23 mouse cellular contexts compared by ENCODE assay signal in the genomic region with DNA sequence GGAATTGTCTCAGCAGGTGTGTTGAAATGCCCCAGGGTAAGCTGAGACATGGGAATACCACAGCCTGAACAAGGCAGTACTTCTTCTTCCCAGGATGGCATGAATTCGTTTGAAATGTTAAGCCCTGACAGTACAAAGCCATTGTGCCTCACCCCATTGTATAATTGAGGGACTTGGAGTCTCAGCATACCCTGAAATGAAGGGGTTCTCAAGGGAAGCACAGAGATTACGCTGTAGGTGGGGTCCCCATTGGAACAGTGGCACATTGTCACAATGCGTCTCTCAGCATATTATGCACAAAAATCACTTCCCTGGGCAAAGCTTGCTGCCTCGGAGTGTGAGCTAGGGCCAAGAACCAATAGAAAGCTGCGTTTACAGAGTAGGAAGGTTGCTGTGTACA.
DNase-seq lines count a peak whose midpoint lies in the region; ATAC-seq and TF ChIP-seq lines count a peak whose summit lies in the region.
"Had no signal": no experiment of that assay in that cellular context is flagged by ENCODE, and none has a peak within 500 bp of the region (broad histone marks: within the 10 kb centered on the region; RNA-seq: fewer than 3 reads in every experiment).

No protein-coding gene starts in this region.

- H3K36me3 ChIP-seq in forebrain, embryonic 16.5 days (ENCODE audit: control insufficient read depth, insufficient read depth) = no peaks in the 10 kb centered on the region
- H3K36me3 ChIP-seq in forebrain, embryonic 14.5 days (ENCODE audit: control insufficient read depth, insufficient read depth, low read length) = no peaks in the 10 kb centered on the region
- H3K36me3 ChIP-seq in heart, postnatal 0 days (replicated peaks; ENCODE audit: control insufficient read depth, insufficient read depth, low read length) = no peaks in the 10 kb centered on the region
- no peaks in the 10 kb centered on the region for H3K36me3 ChIP-seq in midbrain, embryonic 16.5 days (ENCODE audit: control insufficient read depth, insufficient read depth, low read length)
- no peaks in the 10 kb centered on the region for H3K36me3 ChIP-seq in midbrain, embryonic 13.5 days
- H3K36me3 ChIP-seq: embryonic facial prominence, embryonic 13.5 days; forebrain, embryonic 10.5 days; heart, embryonic 13.5 days; hindbrain, embryonic 12.5 days had no signal

- H3K4me2 ChIP-seq in forebrain, embryonic 16.5 days (ENCODE audit: low read length) = no peak overlapping the region
- H3K4me2 ChIP-seq in forebrain, embryonic 14.5 days (ENCODE audit: low read length) = no peak overlapping the region
- H3K4me2 ChIP-seq in heart, postnatal 0 days (ENCODE audit: low read depth, low read length) = no peak overlapping the region
- H3K4me2 ChIP-seq in midbrain, embryonic 16.5 days (ENCODE audit: low read length) = no peak overlapping the region
- H3K4me2 ChIP-seq in midbrain, embryonic 13.5 days (replicated peaks) = no peak overlapping the region
- H3K4me2 ChIP-seq: embryonic facial prominence, embryonic 13.5 days; heart, embryonic 13.5 days; hindbrain, embryonic 12.5 days had no signal

- no peak for DNase-seq in forebrain, embryonic 14.5 days (ENCODE audit: low spot score)
- peak; percentile 2 for DNase-seq in heart, postnatal 0 days (ENCODE audit: low spot score)
- no peak for DNase-seq in heart, adult 8-10 months (ENCODE audit: low spot score)
- DNase-seq: adrenal gland, adult 2 months; adrenal gland, postnatal 14 days; cerebellum, adult 11 months; cerebellum, adult 2 months; cerebellum, adult 9-11 months; cerebellum, postnatal 25 days; gastrocnemius, postnatal 10 days; gastrocnemius, postnatal 36 days; kidney, adult 18-20 months had no signal

- no peaks in the 10 kb centered on the region for H3K9me3 ChIP-seq in forebrain, embryonic 16.5 days (ENCODE audit: control insufficient read depth, low read length)
- H3K9me3 ChIP-seq in forebrain, embryonic 14.5 days (replicated peaks; ENCODE audit: control insufficient read depth, low read length) = no peaks in the 10 kb centered on the region
- no peaks in the 10 kb centered on the region for H3K9me3 ChIP-seq in heart, postnatal 0 days (replicated peaks; ENCODE audit: control insufficient read depth, low read length)
- no peaks in the 10 kb centered on the region for H3K9me3 ChIP-seq in midbrain, embryonic 16.5 days (replicated peaks; ENCODE audit: control insufficient read depth, low read length, poor library complexity, severe bottlenecking)
- H3K9me3 ChIP-seq in midbrain, embryonic 13.5 days = no peaks in the 10 kb centered on the region
- H3K9me3 ChIP-seq: embryonic facial prominence, embryonic 13.5 days; forebrain, embryonic 10.5 days; heart, embryonic 13.5 days; hindbrain, embryonic 12.5 days had no signal

- ATAC-seq in forebrain, embryonic 16.5 days = peak; percentile 47; the same call in 1 of the 2 replicates
- ATAC-seq in forebrain, embryonic 14.5 days = no peak
- no peak for ATAC-seq in heart, postnatal 0 days (ENCODE audit: insufficient read depth, low read depth)
- ATAC-seq in midbrain, embryonic 16.5 days = peak; percentile 51; the same call in 1 of the 2 replicates
- ATAC-seq in midbrain, embryonic 13.5 days = no peak
- ATAC-seq: CD4-positive, CD25-positive, alpha-beta regulatory T cell, adult 4 months; hindbrain, postnatal 0 days; inflammation-experienced regulatory T-cells, adult 6 months; intestine, embryonic 16.5 days had no signal

- H3K9ac ChIP-seq in forebrain, embryonic 16.5 days (replicated peaks; ENCODE audit: low read depth, low read length) = no peak overlapping the region
- no peak overlapping the region for H3K9ac ChIP-seq in forebrain, embryonic 14.5 days (ENCODE audit: low read length)
- no peak overlapping the region for H3K9ac ChIP-seq in heart, postnatal 0 days (replicated peaks; ENCODE audit: low read depth, low read length)
- H3K9ac ChIP-seq in midbrain, embryonic 16.5 days (ENCODE audit: low read depth, low read length) = no peak overlapping the region
- no peak overlapping the region for H3K9ac ChIP-seq in midbrain, embryonic 13.5 days (replicated peaks)
- H3K9ac ChIP-seq: embryonic facial prominence, embryonic 13.5 days; heart, embryonic 13.5 days; hindbrain, embryonic 12.5 days had no signal

- WGBS in forebrain, embryonic 16.5 days = 42% methylated on average over 5 of the region's 5 CpGs
- 44% methylated on average over 5 of the region's 5 CpGs for WGBS in forebrain, embryonic 14.5 days
- WGBS in heart, postnatal 0 days = 83% methylated on average over 5 of the region's 5 CpGs
- WGBS in midbrain, embryonic 16.5 days = 57% methylated on average over 5 of the region's 5 CpGs
- whole genome bisulfite sequencing in midbrain, embryonic 13.5 days = 61% methylated on average over 5 of the region's 5 CpGs

- 0 out of 2 replicates have a peak, but pooled peaks cover 3% of the 10 kb centered on the region for H3K4me1 ChIP-seq in forebrain, embryonic 16.5 days (replicated peaks; ENCODE audit: control insufficient read depth, insufficient read depth, low read length)
- no peaks in the 10 kb centered on the region for H3K4me1 ChIP-seq in forebrain, embryonic 14.5 days (ENCODE audit: control insufficient read depth, insufficient read depth, low read length)
- 0 out of 2 replicates have a peak, but pooled peaks cover 4% of the 10 kb centered on the region for H3K4me1 ChIP-seq in heart, postnatal 0 days (ENCODE audit: control insufficient read depth, insufficient read depth)
- H3K4me1 ChIP-seq in midbrain, embryonic 16.5 days (ENCODE audit: control insufficient read depth, insufficient read depth, low read length) = no peaks in the 10 kb centered on the region
- H3K4me1 ChIP-seq in midbrain, embryonic 13.5 days (replicated peaks) = 0 out of 2 replicates have a peak, but pooled peaks cover 8% of the 10 kb centered on the region

- no peaks in the 10 kb centered on the region for H3K27me3 ChIP-seq in forebrain, embryonic 16.5 days (replicated peaks; ENCODE audit: control insufficient read depth, insufficient read depth, low read length)
- no peaks in the 10 kb centered on the region for H3K27me3 ChIP-seq in forebrain, embryonic 14.5 days (replicated peaks; ENCODE audit: control insufficient read depth, insufficient read depth, low read length)
- H3K27me3 ChIP-seq in heart, postnatal 0 days (ENCODE audit: control insufficient read depth, insufficient read depth, low read length) = no peaks in the 10 kb centered on the region
- no peaks in the 10 kb centered on the region for H3K27me3 ChIP-seq in midbrain, embryonic 16.5 days (ENCODE audit: control insufficient read depth, insufficient read depth, low read depth, low read length)
- H3K27me3 ChIP-seq in midbrain, embryonic 13.5 days = no peaks in the 10 kb centered on the region
- H3K27me3 ChIP-seq: embryonic facial prominence, embryonic 13.5 days; heart, embryonic 13.5 days; hindbrain, embryonic 12.5 days had no signal

- TF ChIP-seq CTCF in heart, postnatal 0 days (IDR thresholded peaks at IDR 0.05; ENCODE audit: low read depth) = no peak

- no peak overlapping the region for H3K27ac ChIP-seq in forebrain, embryonic 16.5 days (ENCODE audit: low read length)
- no peak overlapping the region for H3K27ac ChIP-seq in forebrain, embryonic 14.5 days (ENCODE audit: low read depth, low read length)
- H3K27ac ChIP-seq in heart, postnatal 0 days (ENCODE audit: low read depth) = no peak overlapping the region
- no peak overlapping the region for H3K27ac ChIP-seq in midbrain, embryonic 16.5 days (ENCODE audit: low read length)
- H3K27ac ChIP-seq in midbrain, embryonic 13.5 days = no peak overlapping the region
- H3K27ac ChIP-seq: embryonic facial prominence, embryonic 13.5 days; forebrain, embryonic 10.5 days; heart, embryonic 13.5 days; hindbrain, embryonic 12.5 days; hindbrain, postnatal 0 days had no signal

- no peak overlapping the region for H3K4me3 ChIP-seq in forebrain, embryonic 16.5 days (replicated peaks; ENCODE audit: low read length)
- no peak overlapping the region for H3K4me3 ChIP-seq in forebrain, embryonic 14.5 days (ENCODE audit: low read depth, low read length)
- no peak overlapping the region for H3K4me3 ChIP-seq in heart, postnatal 0 days (ENCODE audit: low read depth, low read length)
- H3K4me3 ChIP-seq in midbrain, embryonic 16.5 days (ENCODE audit: low read depth, low read length) = no peak overlapping the region
- H3K4me3 ChIP-seq in midbrain, embryonic 13.5 days (replicated peaks) = no peak overlapping the region
- H3K4me3 ChIP-seq: embryonic facial prominence, embryonic 13.5 days; forebrain, embryonic 10.5 days; heart, embryonic 13.5 days; hindbrain, embryonic 12.5 days had no signal

- TF ChIP-seq EP300 in heart, postnatal 0 days (IDR thresholded peaks at IDR 0.05; ENCODE audit: low read depth) = no peak

Comparison
In these comparisons a context has a peak if more than half of its experiments do, and no peak if none do; other contexts are left out.
1. ATAC-seq: peak in forebrain, embryonic 16.5 days (single experiment) and midbrain, embryonic 16.5 days (single experiment); none in forebrain, embryonic 14.5 days (single experiment), heart, postnatal 0 days (single experiment) and midbrain, embryonic 13.5 days (single experiment).